Mouse (Mus musculus) liver, postnatal 0 days (tissue): ENCODE measurements at regions not wholly inside any gene's neighbourhood (a gene's known extent, or its start where the extent isn't known, plus 50 kb on each side); places are given as distances from the start of the nearest gene placed in this dataset.

Source experiments
- CTCF ChIP-seq: sonication (generic); IDR thresholded peaks from 2 replicates; pipeline ENCODE4 v1.5.1; 2016; ENCODE audit warnings: antibody characterized with exemption, low read depth
- EP300 ChIP-seq: IDR thresholded peaks from 2 replicates; pipeline ENCODE4 v1.6.1; 2016; ENCODE audit warnings: antibody characterized with exemption, low read depth, mild to moderate bottlenecking

DNA sequence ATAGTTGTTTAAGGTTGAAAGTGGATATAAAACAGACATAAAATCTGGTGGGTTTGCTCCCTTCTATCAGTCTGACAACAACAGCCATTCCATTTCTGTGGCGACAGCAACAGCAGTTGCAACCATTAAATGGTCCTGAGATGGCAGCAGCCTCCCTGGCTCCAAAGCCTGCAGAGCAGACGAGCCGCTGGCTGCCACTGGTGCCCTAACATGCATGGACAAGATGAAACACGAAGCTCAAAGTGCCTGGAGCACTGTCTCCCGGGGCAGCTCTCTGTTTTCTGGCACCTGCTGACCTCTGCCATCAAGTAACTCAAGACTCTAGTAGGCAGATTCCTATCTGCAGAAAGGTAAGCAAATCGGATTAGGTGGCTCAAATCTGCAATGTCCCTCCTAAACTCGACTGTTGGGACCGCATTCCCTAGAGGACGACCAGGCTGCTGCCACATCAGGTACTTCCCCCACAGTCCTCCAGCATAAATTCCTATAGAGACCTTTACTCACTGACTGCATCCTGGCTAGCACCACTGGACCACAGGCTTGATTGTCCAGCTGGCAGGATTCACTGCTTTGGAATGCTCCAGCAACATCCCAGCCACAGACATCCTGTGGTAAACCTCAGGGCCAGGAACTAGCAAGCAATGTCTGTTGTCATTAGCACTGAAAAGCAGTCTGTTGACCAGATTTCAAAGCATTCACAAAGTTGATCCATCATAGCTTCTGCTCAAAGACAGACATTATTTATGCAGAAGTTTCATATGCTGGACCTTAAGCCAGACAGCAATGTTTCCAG is 490.0 kb downstream of the Psat1 start:
- TF ChIP-seq CTCF, result no peak
- no peak for TF ChIP-seq EP300
